Mouse (Mus musculus) heart, embryonic 16.5 days (tissue): Measurements from ENCODE around the gene Smtn. TPM values are rescaled to one million over a fixed set of nuclear protein-coding genes. Genes with fewer than 3 reads are reported as not detected.

Experiments used
- ATAC-seq: fragments of 200-750 bp; cut with Nextera tagmentation; replicated peaks from 2 replicates; pipeline ENCODE4 v1.8.0; 2017; ENCODE audit warnings: moderate number of reproducible peaks; ENCODE audit not compliant: insufficient read depth, low FRiP score; ENCODE audit errors: extremely low read depth
- H3K27ac ChIP-seq: fragments of 300-500 bp; sonication (generic); 2 replicates; pipeline ENCODE4 v1.5.1; 2014; ENCODE audit warnings: mild to moderate bottlenecking, low read length, control low read depth, moderate library complexity
- H3K27me3 ChIP-seq: fragments of 300-500 bp; sonication (generic); 2 replicates; pipeline ENCODE4 v1.6.1; 2014; ENCODE audit warnings: low read length, mixed read lengths; ENCODE audit not compliant: control insufficient read depth, insufficient read depth
- H3K36me3 ChIP-seq: fragments of 300-500 bp; sonication (generic); 2 replicates; pipeline ENCODE4 v1.6.1; 2014; ENCODE audit not compliant: control insufficient read depth, insufficient read depth
- H3K4me1 ChIP-seq: fragments of 300-500 bp; sonication (generic); 2 replicates; pipeline ENCODE4 v1.6.1; 2014; ENCODE audit warnings: low read length, mixed read lengths; ENCODE audit not compliant: control insufficient read depth, insufficient read depth
- H3K4me2 ChIP-seq: fragments of 300-500 bp; sonication (generic); 2 replicates; pipeline ENCODE4 v1.6.1; 2014; ENCODE audit warnings: low read depth, mild to moderate bottlenecking, control low read depth, low read length
- H3K4me3 ChIP-seq: fragments of 300-500 bp; sonication (generic); 2 replicates; pipeline ENCODE4 v1.5.1; 2014; ENCODE audit warnings: mild to moderate bottlenecking, control low read depth, low read length
- H3K9ac ChIP-seq: fragments of 300-500 bp; sonication (generic); 2 replicates; pipeline ENCODE4 v1.6.1; 2014; ENCODE audit warnings: low read length, control low read depth
- H3K9me3 ChIP-seq: fragments of 300-500 bp; sonication (generic); replicated peaks from 2 replicates; pipeline ENCODE4 v1.6.1; 2016; ENCODE audit warnings: low read length; ENCODE audit not compliant: control insufficient read depth
- WGBS: fragments of 180-500 bp; shearing (Covaris S2); extraction: QIAGEN DNeasy Blood & Tissue Kit; methylation state at CpG from one replicate; pipeline ENCODE4 v1.1.7; 2014; 5-methylcytosine and 5-hydroxymethylcytosine counted together
- polyA plus RNA-seq: library from polyadenylated mRNA; unstranded; fragments of >200 nt; fragmentation: Nextera tagmentation; extraction: Ambion mirVana; gene quantifications from 2 replicates; pipeline ENCODE4 v1.2.1, GENCODE M21; 2015

Gene Smtn
- polyA plus RNA-seq, 1 experiment from 2014 or later: 93.9 TPM

GRCm38 (mm10) chr11:3543001-3543400, 2.6 kb upstream of the Smtn start:
- 30% methylated on average over 5 of the region's 5 CpGs for WGBS
- H3K4me3 ChIP-seq: no peak overlapping the region
- 0 out of 2 replicates have a peak, but pooled peaks cover 4% of the 10 kb centered on the region for H3K9me3 ChIP-seq
- no peak for ATAC-seq
- peaks cover 25% of the 10 kb centered on the region for H3K4me1 ChIP-seq
- peak overlapping the region; percentile 62 for H3K27ac ChIP-seq
- H3K9ac ChIP-seq: 0 out of 2 replicates have a peak overlapping the region, but pooled peaks have one; percentile 18
- no peaks in the 10 kb centered on the region for H3K36me3 ChIP-seq
- H3K4me2 ChIP-seq: no peak overlapping the region
- no peaks in the 10 kb centered on the region for H3K27me3 ChIP-seq

- no peaks in the 10 kb centered on the region for H3K36me3 ChIP-seq
- H3K4me3 ChIP-seq: no peak overlapping the region
- ATAC-seq: no peak
- WGBS: 76% methylated on average over 3 of the region's 3 CpGs
- H3K9me3 ChIP-seq: 0 out of 2 replicates have a peak, but pooled peaks cover 4% of the 10 kb centered on the region
- no peak overlapping the region for H3K9ac ChIP-seq
- H3K4me2 ChIP-seq: no peak overlapping the region
- H3K4me1 ChIP-seq: peaks cover 32% of the 10 kb centered on the region
- H3K27ac ChIP-seq: no peak overlapping the region
- no peaks in the 10 kb centered on the region for H3K27me3 ChIP-seq
Observed at GRCm38 (mm10) chr11:3541932-3542331, 1.5 kb upstream of the Smtn start.

- peak overlapping the region; percentile 70 for H3K4me2 ChIP-seq
- H3K27ac ChIP-seq: no peak overlapping the region
- ATAC-seq: no peak
- H3K4me1 ChIP-seq: peaks cover 38% of the 10 kb centered on the region
- H3K36me3 ChIP-seq: no peaks in the 10 kb centered on the region
- H3K27me3 ChIP-seq: no peaks in the 10 kb centered on the region
- H3K9ac ChIP-seq: no peak overlapping the region
- H3K9me3 ChIP-seq: 0 out of 2 replicates have a peak, but pooled peaks cover 4% of the 10 kb centered on the region
- 75% methylated on average over 4 of the region's 4 CpGs for WGBS
- H3K4me3 ChIP-seq: peak overlapping the region; percentile 83
Observed at GRCm38 (mm10) chr11:3539826-3540196, 601 bp downstream of the Smtn start.

- peaks cover 4% of the 10 kb centered on the region; the same call in 1 of the 2 replicates for H3K36me3 ChIP-seq
- WGBS: 4% methylated on average over 33 of the region's 33 CpGs
- ATAC-seq: peak; percentile 84
- peak overlapping the region; percentile 89 for H3K9ac ChIP-seq
- peak overlapping the region; percentile 70 for H3K4me2 ChIP-seq
- H3K27me3 ChIP-seq: no peaks in the 10 kb centered on the region
- H3K4me3 ChIP-seq: peak overlapping the region; percentile 83
- peaks cover 43% of the 10 kb centered on the region for H3K4me1 ChIP-seq
- no peaks in the 10 kb centered on the region for H3K9me3 ChIP-seq
- peak overlapping the region; percentile 72 for H3K27ac ChIP-seq
Observed at GRCm38 (mm10) chr11:3539111-3539825, 1.1 kb downstream of the Smtn start.

- no peak for ATAC-seq
- no peaks in the 10 kb centered on the region for H3K27me3 ChIP-seq
- peak overlapping the region; percentile 70 for H3K4me2 ChIP-seq
- H3K36me3 ChIP-seq: peaks cover 9% of the 10 kb centered on the region; the same call in 1 of the 2 replicates
- H3K9ac ChIP-seq: peak overlapping the region; percentile 89
- peak overlapping the region; percentile 83 for H3K4me3 ChIP-seq
- peak overlapping the region; percentile 72 for H3K27ac ChIP-seq
- H3K9me3 ChIP-seq: no peaks in the 10 kb centered on the region
- peaks cover 39% of the 10 kb centered on the region for H3K4me1 ChIP-seq
- WGBS: 46% methylated on average over 4 of the region's 4 CpGs
Observed at GRCm38 (mm10) chr11:3538341-3538740, 2.1 kb downstream of the Smtn start.

- Histone ChIP-seq H3K27ac (no peak overlapping the region), H3K4me1 (peaks cover 36% of the 10 kb centered on the region), H3K4me2 (peak overlapping the region; percentile 70), H3K4me3 (peak overlapping the region; percentile 83), H3K27me3 (no peaks in the 10 kb centered on the region), H3K9ac (peak overlapping the region; percentile 89), H3K36me3 (peaks cover 13% of the 10 kb centered on the region), H3K9me3 (no peaks in the 10 kb centered on the region)
- ATAC-seq: no peak
- 64% methylated on average over 3 of the region's 3 CpGs for WGBS
Observed at GRCm38 (mm10) chr11:3537711-3538110, 2.7 kb downstream of the Smtn start.

GRCm38 (mm10) chr11:3536745-3537333, 3.6 kb downstream of the Smtn start:
- H3K36me3 ChIP-seq: peaks cover 21% of the 10 kb centered on the region
- WGBS: 91% methylated on average over 5 of the region's 5 CpGs
- peak overlapping the region; percentile 95 for H3K27ac ChIP-seq
- H3K9me3 ChIP-seq: no peaks in the 10 kb centered on the region
- ATAC-seq: no peak
- peak overlapping the region; percentile 70 for H3K4me2 ChIP-seq
- peaks cover 36% of the 10 kb centered on the region for H3K4me1 ChIP-seq
- peak overlapping the region; percentile 83 for H3K4me3 ChIP-seq
- H3K9ac ChIP-seq: peak overlapping the region; percentile 76
- no peaks in the 10 kb centered on the region for H3K27me3 ChIP-seq

- no peak for ATAC-seq
- 25% methylated on average over 5 of the region's 5 CpGs for WGBS
- peaks cover 29% of the 10 kb centered on the region for H3K36me3 ChIP-seq
Observed at GRCm38 (mm10) chr11:3536082-3536481, 4.3 kb downstream of the Smtn start.

GRCm38 (mm10) chr11:3535406-3535986, 4.9 kb downstream of the Smtn start:
- H3K4me1 ChIP-seq: peaks cover 36% of the 10 kb centered on the region
- peak overlapping the region; percentile 83 for H3K4me3 ChIP-seq
- H3K9ac ChIP-seq: peak overlapping the region; percentile 76
- peaks cover 34% of the 10 kb centered on the region for H3K36me3 ChIP-seq
- no peaks in the 10 kb centered on the region for H3K9me3 ChIP-seq
- peak overlapping the region; percentile 70 for H3K4me2 ChIP-seq
- WGBS: under 1% methylated on average over 36 of the region's 36 CpGs
- H3K27me3 ChIP-seq: no peaks in the 10 kb centered on the region
- ATAC-seq: peak; percentile 82
- H3K27ac ChIP-seq: peak overlapping the region; percentile 95

More at GRCm38 (mm10) chr11:3536082-3536481, 4.3 kb downstream of the Smtn start:
- Histone ChIP-seq H3K27me3 (no peaks in the 10 kb centered on the region), H3K9ac (peak overlapping the region; percentile 76), H3K4me2 (peak overlapping the region; percentile 70), H3K4me1 (peaks cover 36% of the 10 kb centered on the region), H3K4me3 (peak overlapping the region; percentile 83), H3K9me3 (no peaks in the 10 kb centered on the region), H3K27ac (peak overlapping the region; percentile 95)
